Mouse (Mus musculus): ENCODE measurements around the gene Arhgap15.

DNA sequence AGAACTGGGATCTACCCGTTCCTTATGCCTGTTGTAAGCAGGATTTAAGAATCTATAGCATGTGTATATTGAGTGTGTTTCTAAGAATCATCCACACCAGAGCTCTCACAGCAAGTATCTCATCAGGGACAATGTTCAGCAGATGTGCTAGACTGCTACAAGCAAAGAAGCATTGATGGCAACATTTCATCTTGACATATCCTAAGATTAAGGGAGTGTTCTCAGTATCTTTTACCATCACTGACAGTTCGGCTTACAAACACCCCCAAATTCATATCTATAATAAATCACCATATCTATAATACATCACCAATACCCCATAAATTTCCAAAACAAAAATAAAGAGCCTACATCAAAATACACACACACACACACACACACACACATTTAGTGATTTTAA is 374.6 kb downstream of the Arhgap15 start:
- no peak for TF ChIP-seq POLR2A (IDR thresholded peaks at IDR 0.05; ENCODE audit: borderline replicate concordance, extremely low read depth, insufficient read depth, insufficient read length, poor library complexity, severe bottlenecking)
- TF ChIP-seq CTCF (IDR thresholded peaks at IDR 0.05; ENCODE audit: borderline replicate concordance, extremely low read depth, insufficient read depth, insufficient read length): no peak
